Mouse (Mus musculus) lung, adult 2 months (tissue): ENCODE results near the gene Sh2d6. TPM values are rescaled to one million over a fixed set of nuclear protein-coding genes. Genes with fewer than 3 reads are reported as not detected.

ENCODE experiments used
- DNase-seq: peaks from one replicate; pipeline ENCODE4 v3.0.0; 2022
- H3K4me1 ChIP-seq: fragments of 200-500 bp; 2 replicates; pipeline ENCODE4 v1.6.1; 2011; ENCODE audit warnings: low read length; ENCODE audit not compliant: control insufficient read depth, insufficient read depth
- H3K4me3 ChIP-seq: fragments of 200-500 bp; replicated peaks from 2 replicates; pipeline ENCODE3; 2011; ENCODE audit warnings: low read depth, mild to moderate bottlenecking, control low read depth, low read length; ENCODE audit errors: extremely low read depth
- CTCF ChIP-seq: fragments of 200-500 bp; IDR thresholded peaks from 2 replicates; pipeline ENCODE4 v1.5.1; 2011; ENCODE audit warnings: mild to moderate bottlenecking, low read length, control low read depth; ENCODE audit not compliant: insufficient read depth
- POLR2A ChIP-seq: fragments of 200-500 bp; IDR thresholded peaks from 2 replicates; pipeline ENCODE4 v1.6.1; 2011; ENCODE audit warnings: low read depth, mild to moderate bottlenecking, control low read depth, low read length, borderline replicate concordance; ENCODE audit errors: extremely low read depth
- WGBS: fragments of 180-500 bp; shearing (Covaris S2); methylation state at CpG from one replicate; pipeline ENCODE4 v1.1.7; 2018; 5-methylcytosine and 5-hydroxymethylcytosine counted together
- polyA plus RNA-seq: library from polyadenylated mRNA; depleted of rRNA; stranded (reverse); fragments of >200 nt; gene quantifications from 2 replicates; pipeline ENCODE4 v1.2.3, GENCODE M21; 2012; rRNA removed

Sh2d6 gene
- polyA plus RNA-seq, 1 experiment: 0.19 TPM

DNA sequence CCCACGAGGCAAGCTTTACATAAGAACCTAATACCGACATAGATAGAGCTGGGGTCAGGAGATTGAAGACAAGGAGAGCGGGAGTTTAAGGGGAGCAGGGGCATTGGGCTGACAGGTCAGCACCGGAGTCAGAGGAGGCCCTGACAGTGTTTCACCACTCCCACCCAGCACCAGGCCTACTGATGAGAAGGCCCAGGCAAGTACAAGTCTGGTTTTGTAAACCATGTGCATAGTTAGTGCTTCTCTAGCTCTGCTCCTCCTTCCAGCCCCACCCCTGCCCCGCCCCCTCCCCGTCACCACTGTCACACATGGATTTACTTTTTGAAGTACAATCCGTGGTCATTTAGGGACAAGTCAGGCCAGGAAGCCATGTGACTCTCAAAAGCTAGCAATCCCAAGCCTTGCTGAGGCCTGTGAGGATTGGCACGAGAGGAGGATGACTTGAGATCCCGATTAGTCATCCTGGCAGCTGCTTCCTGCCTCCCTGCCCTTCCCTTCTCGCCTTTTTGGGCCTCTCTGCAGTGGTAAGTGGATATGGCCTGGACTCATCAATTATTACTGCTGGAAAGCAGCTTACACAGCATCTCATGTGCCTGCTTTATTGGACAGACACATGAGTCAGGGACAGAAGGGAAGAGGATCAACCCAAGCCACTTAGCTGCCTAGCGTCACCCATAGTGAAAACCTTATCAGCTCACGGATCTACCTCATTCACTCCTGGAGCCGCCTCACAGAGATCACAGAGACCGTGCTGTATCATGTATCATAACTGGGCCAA is 48.1 kb downstream of the Sh2d6 start:
- TF ChIP-seq POLR2A (no peak), CTCF (no peak)
- Histone ChIP-seq H3K4me3 (no peak overlapping the region), H3K4me1 (peaks cover 6% of the 10 kb centered on the region)
- DNase-seq: no peak
- WGBS: 39% methylated on average over 14 of the region's 14 CpGs

DNA sequence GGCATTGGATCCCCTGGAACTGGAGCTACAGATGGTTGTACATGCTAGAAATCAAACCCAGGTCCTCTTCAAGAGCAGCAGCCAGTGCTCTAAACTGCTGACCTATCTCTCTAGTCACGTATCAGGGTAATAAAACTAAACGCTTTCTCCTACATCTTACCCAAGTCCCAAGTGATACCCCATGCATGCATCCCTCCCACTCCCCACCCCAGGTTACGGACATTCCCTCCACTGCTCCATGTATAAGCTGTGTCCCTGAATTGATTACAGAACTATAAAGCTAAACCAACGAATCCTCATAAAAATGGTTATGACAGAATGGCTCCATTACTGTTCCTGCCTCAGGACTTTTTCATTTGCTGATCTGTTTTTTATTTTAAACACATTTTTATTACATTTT is 55.3 kb downstream of the Sh2d6 start:
- DNase-seq: no peak
- 95% methylated on average over 4 of the region's 4 CpGs for WGBS
- no peak for TF ChIP-seq CTCF
- no peak for TF ChIP-seq POLR2A
- H3K4me3 ChIP-seq: no peak overlapping the region
- peaks cover 10% of the 10 kb centered on the region for H3K4me1 ChIP-seq

DNA sequence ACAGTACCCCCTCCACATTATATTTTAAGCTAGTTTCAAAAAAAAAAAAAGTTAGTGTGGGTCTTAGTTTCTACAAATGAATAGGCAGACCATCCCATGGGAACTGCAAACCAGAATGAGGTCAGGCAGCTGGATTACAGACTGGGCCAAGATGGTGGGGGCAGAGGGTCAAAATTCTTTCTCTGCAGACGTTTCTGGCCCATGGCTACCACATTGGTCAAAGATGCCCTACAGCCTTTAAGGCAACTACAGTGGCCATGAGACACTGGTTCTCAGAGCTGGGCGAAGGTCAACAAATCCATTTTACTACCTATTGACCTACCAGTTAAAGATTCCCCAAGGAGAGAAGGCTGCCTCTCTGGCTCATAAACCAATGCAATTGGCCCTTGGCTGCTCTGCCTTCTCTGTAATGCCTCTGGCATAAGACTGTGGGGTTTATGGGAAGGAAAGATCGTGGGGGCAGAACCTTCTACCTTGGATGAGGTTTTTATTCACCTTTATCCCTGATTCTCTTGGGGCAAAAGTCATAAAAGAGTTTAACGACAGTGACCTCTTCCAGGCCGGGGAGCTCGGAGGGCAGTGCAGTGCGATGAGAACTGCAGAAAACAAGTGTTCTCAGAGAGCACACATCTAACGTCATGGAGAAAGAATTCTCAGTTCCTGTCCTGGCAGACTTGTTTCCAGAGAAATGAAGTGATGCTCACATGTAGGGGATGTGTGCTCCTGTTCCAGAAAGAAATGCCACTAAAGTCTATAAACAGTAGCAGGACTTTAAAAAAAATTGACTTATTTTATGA is 55.9 kb downstream of the Sh2d6 start:
- no peak for DNase-seq
- H3K4me1 ChIP-seq: peaks cover 12% of the 10 kb centered on the region
- TF ChIP-seq CTCF (no peak), POLR2A (no peak)
- no peak overlapping the region for H3K4me3 ChIP-seq
- WGBS: 62% methylated on average over 8 of the region's 8 CpGs

Other genes with a start within 250 kb of the Sh2d6 start
- 5,575 and 7,301 TPM in 2 replicates for gene Sftpb, start 217.1 kb downstream of the Sh2d6 start, polyA plus RNA-seq
- 20.0 and 21.8 TPM in 2 replicates for gene Usp39, start 176.5 kb downstream of the Sh2d6 start, polyA plus RNA-seq
- 19.3 and 21.3 TPM in 2 replicates for gene 0610030E20Rik, start 174.4 kb downstream of the Sh2d6 start, polyA plus RNA-seq
- gene Tmem150a, start 166.3 kb downstream of the Sh2d6 start, polyA plus RNA-seq: 60.7 and 71.8 TPM in 2 replicates
- 96.8 and 123 TPM in 2 replicates for gene Rnf181, start 154.8 kb downstream of the Sh2d6 start, polyA plus RNA-seq
- gene Vamp5, start 141.2 kb downstream of the Sh2d6 start, polyA plus RNA-seq: 74.6 and 91.7 TPM in 2 replicates
- 291 and 435 TPM in 2 replicates for gene Vamp8, start 131.0 kb downstream of the Sh2d6 start, polyA plus RNA-seq
- gene Ggcx, start 107.4 kb downstream of the Sh2d6 start, polyA plus RNA-seq: 43.4 and 46.2 TPM in 2 replicates
- 90.3 and 94.6 TPM in 2 replicates for gene Mat2a, start 82.1 kb downstream of the Sh2d6 start, polyA plus RNA-seq
- 67.6 and 67.8 TPM in 2 replicates for gene Capg, start 22.7 kb upstream of the Sh2d6 start, polyA plus RNA-seq
- gene Elmod3, start 76.7 kb upstream of the Sh2d6 start, polyA plus RNA-seq: 17.6 and 24.2 TPM in 2 replicates
- 27.7 and 38.8 TPM in 2 replicates for gene Retsat, start 76.8 kb upstream of the Sh2d6 start, polyA plus RNA-seq
- 60.0 and 72.4 TPM in 2 replicates for gene Tgoln1, start 95.3 kb upstream of the Sh2d6 start, polyA plus RNA-seq